Mouse (Mus musculus): ENCODE measurements at regions not wholly inside any gene's neighbourhood (a gene's known extent, or its start where the extent isn't known, plus 50 kb on each side); places are given as distances from the start of the nearest gene placed in this dataset.

DNA sequence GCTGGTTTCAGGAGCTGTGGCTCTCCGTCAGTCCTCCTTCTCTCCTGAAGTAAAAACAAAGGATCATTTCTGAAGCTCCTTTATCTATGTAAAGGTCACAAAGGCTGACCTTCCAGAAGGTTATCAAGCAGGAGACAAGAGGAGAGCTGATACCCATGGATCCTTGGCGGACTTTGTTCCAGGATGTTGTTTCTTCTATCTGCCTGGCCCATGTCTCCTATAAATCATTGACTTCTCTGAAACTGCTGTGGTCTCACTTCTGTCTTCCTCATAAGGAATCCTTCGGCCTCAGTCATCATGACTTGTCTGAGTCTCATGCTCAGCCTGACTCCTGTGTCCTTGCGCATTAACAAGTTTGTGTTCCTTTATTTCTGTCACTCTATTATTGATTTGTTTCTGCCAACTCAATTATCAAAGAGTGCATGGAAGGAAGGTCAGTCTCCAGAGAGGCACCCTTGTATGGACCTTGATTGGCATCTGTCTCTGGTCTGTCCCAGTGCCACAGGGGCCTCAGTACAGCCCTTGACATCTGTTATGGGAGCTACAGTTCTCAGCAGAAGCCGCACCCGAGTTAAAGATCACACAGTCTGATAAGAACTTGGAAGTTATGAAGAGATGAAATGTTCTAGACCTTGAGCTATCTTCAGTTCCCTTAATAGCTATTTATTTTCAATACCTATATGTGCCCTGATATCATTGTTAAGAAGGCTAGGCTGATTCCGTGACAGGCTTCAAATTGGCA, 53.2 kb upstream of the Dazl start:
- TF ChIP-seq CTCF (IDR thresholded peaks at IDR 0.05; ENCODE audit: low read depth, low read length), result no peak
- TF ChIP-seq GATA1 (IDR thresholded peaks at IDR 0.05; ENCODE audit: borderline replicate concordance, low read length), result no peak
- no peak for TF ChIP-seq TAL1 (conservative IDR thresholded peaks at IDR 0.05; ENCODE audit: low read depth, low read length)
- no peak for TF ChIP-seq POLR2AphosphoS5 (IDR thresholded peaks at IDR 0.05; ENCODE audit: insufficient replicate concordance, low read depth, low read length)
- TF ChIP-seq GATA2 (IDR thresholded peaks at IDR 0.05; ENCODE audit: borderline replicate concordance, low read depth, low read length), result no peak

All from G1E (cell line).